Mouse (Mus musculus): ENCODE data around the gene Nid2. TPM values are rescaled to one million over a fixed set of nuclear protein-coding genes. Genes with fewer than 3 reads are reported as not detected.

The Nid2 gene
- polyA plus RNA-seq, 1 experiment from 2014 or later: 85.2 TPM

DNA sequence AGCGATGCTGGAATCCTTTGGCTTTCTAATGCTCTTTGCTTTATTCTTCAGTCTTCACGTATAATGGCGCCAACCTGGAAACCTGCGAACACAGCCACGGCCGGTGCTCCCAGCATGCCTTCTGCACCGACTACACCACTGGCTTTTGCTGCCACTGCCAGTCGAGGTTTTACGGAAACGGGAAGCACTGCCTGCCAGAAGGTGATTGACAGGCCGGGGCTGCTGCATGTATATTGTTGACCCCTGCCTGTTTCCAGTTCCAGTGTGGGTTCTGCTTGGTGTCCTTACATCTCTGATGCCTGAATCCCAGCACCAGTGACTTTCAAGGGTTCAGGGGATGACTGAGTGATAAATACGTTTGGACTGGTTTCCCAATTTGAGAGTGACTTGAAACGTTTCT is 26.9 kb downstream of the Nid2 start:
- Histone ChIP-seq H3K36me3 (ENCODE audit: control insufficient read depth, insufficient read depth, low read length) (peaks cover 20% of the 10 kb centered on the region), H3K4me2 (ENCODE audit: low read length) (no peak overlapping the region), H3K9ac (ENCODE audit: low read length) (no peak overlapping the region), H3K4me3 (ENCODE audit: low read depth, low read length) (no peak overlapping the region), H3K27ac (ENCODE audit: low read depth) (no peak overlapping the region), H3K4me1 (replicated peaks; ENCODE audit: control insufficient read depth, insufficient read depth, low read length) (no peaks in the 10 kb centered on the region), H3K27me3 (replicated peaks; ENCODE audit: control insufficient read depth, insufficient read depth, low read length) (no peaks in the 10 kb centered on the region), H3K9me3 (ENCODE audit: control insufficient read depth, low read length) (no peaks in the 10 kb centered on the region)
- 88% methylated on average over 13 of the region's 13 CpGs for WGBS
- DNase-seq (ENCODE audit: low spot score): no peak
- no peak for ATAC-seq (replicated peaks; ENCODE audit: low FRiP score, low TSS enrichment, low read depth)

DNA sequence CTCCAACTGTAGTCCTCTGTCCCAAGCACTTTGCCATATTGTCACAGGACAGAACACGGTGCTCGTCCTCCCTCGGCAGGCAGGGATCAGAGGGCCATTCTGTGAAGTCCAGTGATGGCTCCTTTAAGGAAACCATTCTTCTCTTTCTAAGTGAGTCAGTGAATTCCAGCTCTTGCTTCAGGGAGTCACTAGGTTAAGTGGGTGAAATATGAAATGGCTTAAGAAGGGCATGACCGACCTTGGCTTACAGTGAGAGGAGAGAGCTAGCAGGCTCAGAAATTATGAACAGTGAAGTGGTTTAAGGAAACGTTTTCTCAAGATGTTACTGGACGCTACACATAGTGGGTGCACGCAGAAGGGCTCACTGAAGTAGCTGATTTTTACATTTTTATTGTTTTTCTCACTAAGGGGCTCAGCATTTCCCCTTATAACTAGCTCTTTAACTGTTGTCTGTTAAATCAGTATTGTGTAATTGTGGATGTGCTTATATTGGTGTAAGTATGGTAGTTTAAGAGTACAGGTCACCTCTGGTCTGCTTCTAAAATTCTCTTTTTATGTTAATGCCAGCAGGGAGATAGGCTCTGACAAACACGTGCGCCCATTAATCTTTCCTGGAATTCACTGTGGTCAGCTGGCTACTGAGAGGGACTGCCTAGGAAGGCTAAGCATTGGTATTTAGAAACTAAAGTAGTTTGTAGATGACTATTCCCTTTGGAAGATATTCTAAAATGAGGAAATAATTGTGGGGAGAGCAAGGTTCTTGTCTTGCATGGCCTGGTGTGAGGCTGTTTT is 34.9 kb downstream of the Nid2 start:
- no peaks in the 10 kb centered on the region for H3K9me3 ChIP-seq (ENCODE audit: control insufficient read depth, low read length)
- H3K4me2 ChIP-seq (ENCODE audit: low read length): no peak overlapping the region
- H3K27ac ChIP-seq (ENCODE audit: low read depth): no peak overlapping the region
- WGBS: 66% methylated on average over 9 of the region's 9 CpGs
- no peaks in the 10 kb centered on the region for H3K4me1 ChIP-seq (replicated peaks; ENCODE audit: control insufficient read depth, insufficient read depth, low read length)
- H3K36me3 ChIP-seq (ENCODE audit: control insufficient read depth, insufficient read depth, low read length): peaks cover 5% of the 10 kb centered on the region; the same call in 1 of the 2 replicates
- no peaks in the 10 kb centered on the region for H3K27me3 ChIP-seq (replicated peaks; ENCODE audit: control insufficient read depth, insufficient read depth, low read length)
- DNase-seq (ENCODE audit: low spot score) (no peak), ATAC-seq (replicated peaks; ENCODE audit: low FRiP score, low TSS enrichment, low read depth) (no peak)
- no peak overlapping the region for H3K9ac ChIP-seq (ENCODE audit: low read length)
- no peak overlapping the region for H3K4me3 ChIP-seq (ENCODE audit: low read depth, low read length)

DNA sequence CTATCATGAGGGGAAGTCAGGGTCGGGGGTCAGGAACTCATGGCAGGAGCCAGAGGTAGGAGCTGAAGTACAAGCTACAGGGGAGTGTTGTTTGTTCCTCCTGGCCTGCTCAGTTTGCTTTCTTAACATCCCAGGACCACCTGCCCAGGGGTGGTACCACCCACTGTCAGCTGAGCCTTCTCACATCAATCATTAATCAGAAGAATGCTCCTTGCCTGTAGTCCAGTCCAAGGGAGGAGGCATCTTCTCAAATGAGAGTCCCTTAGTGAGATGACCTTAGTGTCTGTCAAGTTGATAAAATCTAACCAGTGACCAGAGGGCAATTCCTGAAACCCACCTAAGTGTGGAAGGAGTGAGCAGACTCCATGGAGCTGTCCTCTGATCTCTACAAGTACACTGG is 37.4 kb downstream of the Nid2 start:
- Histone ChIP-seq H3K4me1 (replicated peaks; ENCODE audit: control insufficient read depth, insufficient read depth, low read length) (no peaks in the 10 kb centered on the region), H3K27ac (ENCODE audit: low read depth) (no peak overlapping the region), H3K9me3 (ENCODE audit: control insufficient read depth, low read length) (no peaks in the 10 kb centered on the region), H3K4me2 (ENCODE audit: low read length) (no peak overlapping the region), H3K9ac (ENCODE audit: low read length) (no peak overlapping the region), H3K36me3 (ENCODE audit: control insufficient read depth, insufficient read depth, low read length) (no peaks in the 10 kb centered on the region; the same call in 1 of the 2 replicates), H3K27me3 (replicated peaks; ENCODE audit: control insufficient read depth, insufficient read depth, low read length) (no peaks in the 10 kb centered on the region), H3K4me3 (ENCODE audit: low read depth, low read length) (no peak overlapping the region)
- no peak for DNase-seq (ENCODE audit: low spot score)
- no peak for ATAC-seq (replicated peaks; ENCODE audit: low FRiP score, low TSS enrichment, low read depth)
- 66% methylated on average over 1 of the region's 1 CpGs for WGBS

DNA sequence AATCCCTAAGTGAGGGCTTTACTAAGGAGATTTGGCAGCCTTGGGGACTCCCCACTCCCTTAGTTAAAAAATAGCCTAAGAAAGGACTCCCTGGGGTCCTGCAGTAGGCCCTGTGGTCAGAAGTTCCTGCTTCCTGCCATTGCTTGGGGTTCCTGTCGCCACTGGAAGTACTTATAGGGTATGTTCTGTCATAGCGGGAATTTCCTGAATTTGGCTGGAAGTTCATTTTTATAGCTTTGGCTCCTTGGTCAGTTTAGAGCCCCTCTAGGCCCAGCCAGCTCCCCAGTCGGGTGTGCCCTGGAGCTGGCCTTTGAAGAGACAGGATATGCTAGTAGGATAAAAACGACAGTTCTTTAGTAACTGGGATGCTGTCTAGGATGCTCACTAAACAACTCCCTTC is 43.8 kb downstream of the Nid2 start:
- 67% methylated on average over 4 of the region's 4 CpGs for WGBS
- H3K9ac ChIP-seq (ENCODE audit: low read length): no peak overlapping the region
- no peak for ATAC-seq (replicated peaks; ENCODE audit: low FRiP score, low TSS enrichment, low read depth)
- no peaks in the 10 kb centered on the region for H3K9me3 ChIP-seq (ENCODE audit: control insufficient read depth, low read length)
- H3K27ac ChIP-seq (ENCODE audit: low read depth): no peak overlapping the region
- DNase-seq (ENCODE audit: low spot score): no peak
- H3K4me2 ChIP-seq (ENCODE audit: low read length): no peak overlapping the region
- no peaks in the 10 kb centered on the region for H3K4me1 ChIP-seq (replicated peaks; ENCODE audit: control insufficient read depth, insufficient read depth, low read length)
- no peak overlapping the region for H3K4me3 ChIP-seq (ENCODE audit: low read depth, low read length)
- H3K27me3 ChIP-seq (replicated peaks; ENCODE audit: control insufficient read depth, insufficient read depth, low read length): no peaks in the 10 kb centered on the region
- H3K36me3 ChIP-seq (ENCODE audit: control insufficient read depth, insufficient read depth, low read length): peaks cover 13% of the 10 kb centered on the region; the same call in 1 of the 2 replicates

DNA sequence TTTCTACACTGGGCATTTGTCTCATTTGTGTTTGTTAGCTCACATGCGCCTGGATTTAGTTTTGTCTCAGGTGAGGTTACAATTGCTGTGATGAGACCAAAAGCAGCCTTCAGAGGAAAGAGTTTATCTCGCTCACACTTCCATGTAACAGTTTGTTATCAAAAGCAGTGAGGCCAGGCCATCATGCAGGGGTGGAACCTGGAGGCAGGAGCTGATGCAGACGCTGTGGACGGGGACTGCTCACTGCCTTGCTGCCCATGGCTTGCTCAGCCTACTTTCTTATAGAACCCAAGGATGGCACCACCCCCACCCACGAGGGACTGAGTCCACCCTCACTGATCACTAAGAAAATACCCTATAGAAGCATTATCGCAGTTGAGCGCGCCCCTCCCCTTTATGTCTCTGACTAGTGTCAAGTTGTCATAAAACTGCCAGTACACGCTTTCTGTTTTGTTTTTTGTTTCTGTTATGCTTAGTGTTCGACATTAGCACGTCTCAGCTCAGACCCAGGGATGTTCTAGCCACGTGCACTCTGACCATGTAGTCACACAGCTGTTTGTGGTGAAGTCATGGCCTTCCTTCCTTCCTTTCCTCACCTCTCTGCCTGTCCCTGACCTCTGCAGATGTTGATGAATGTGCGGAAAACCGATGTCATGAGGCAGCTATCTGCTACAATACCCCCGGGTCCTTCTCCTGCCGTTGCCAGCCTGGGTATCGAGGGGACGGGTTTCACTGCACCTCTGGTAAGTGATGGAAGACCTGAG is 45.7 kb downstream of the Nid2 start:
- no peaks in the 10 kb centered on the region for H3K9me3 ChIP-seq (ENCODE audit: control insufficient read depth, low read length)
- H3K4me3 ChIP-seq (ENCODE audit: low read depth, low read length): no peak overlapping the region
- no peak overlapping the region for H3K4me2 ChIP-seq (ENCODE audit: low read length)
- ATAC-seq (replicated peaks; ENCODE audit: low FRiP score, low TSS enrichment, low read depth) (no peak), DNase-seq (ENCODE audit: low spot score) (no peak)
- 61% methylated on average over 18 of the region's 18 CpGs for WGBS
- no peaks in the 10 kb centered on the region for H3K4me1 ChIP-seq (replicated peaks; ENCODE audit: control insufficient read depth, insufficient read depth, low read length)
- H3K27ac ChIP-seq (ENCODE audit: low read depth): no peak overlapping the region
- no peaks in the 10 kb centered on the region for H3K27me3 ChIP-seq (replicated peaks; ENCODE audit: control insufficient read depth, insufficient read depth, low read length)
- no peak overlapping the region for H3K9ac ChIP-seq (ENCODE audit: low read length)
- 0 out of 2 replicates have a peak, but pooled peaks cover 13% of the 10 kb centered on the region for H3K36me3 ChIP-seq (ENCODE audit: control insufficient read depth, insufficient read depth, low read length)

DNA sequence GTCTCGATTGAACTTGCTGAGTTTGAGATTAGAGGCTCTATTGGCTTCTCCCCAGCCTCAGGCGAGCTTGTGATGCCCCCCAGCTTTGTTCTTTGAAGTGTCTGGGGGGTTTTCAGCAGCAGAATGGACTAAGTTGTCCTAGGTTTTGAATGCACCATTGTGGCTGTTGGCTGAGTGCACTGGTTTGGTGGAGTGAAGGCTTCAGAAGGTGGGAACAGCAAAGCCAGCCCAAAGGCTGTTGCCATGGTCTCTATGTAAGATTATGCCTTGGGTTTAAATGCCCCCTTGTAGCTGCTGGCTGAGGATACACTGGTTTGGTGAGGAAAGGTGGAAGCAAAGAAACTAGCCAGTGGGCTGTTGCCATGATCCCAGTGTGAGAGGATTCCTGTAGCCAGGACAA is 49.4 kb downstream of the Nid2 start:
- Histone ChIP-seq H3K4me3 (ENCODE audit: low read depth, low read length) (no peak overlapping the region), H3K4me2 (ENCODE audit: low read length) (no peak overlapping the region), H3K36me3 (ENCODE audit: control insufficient read depth, insufficient read depth, low read length) (0 out of 2 replicates have a peak, but pooled peaks cover 16% of the 10 kb centered on the region), H3K9me3 (ENCODE audit: control insufficient read depth, low read length) (no peaks in the 10 kb centered on the region), H3K27ac (ENCODE audit: low read depth) (no peak overlapping the region), H3K9ac (ENCODE audit: low read length) (no peak overlapping the region), H3K27me3 (replicated peaks; ENCODE audit: control insufficient read depth, insufficient read depth, low read length) (no peaks in the 10 kb centered on the region), H3K4me1 (replicated peaks; ENCODE audit: control insufficient read depth, insufficient read depth, low read length) (no peaks in the 10 kb centered on the region)
- 51% methylated on average over 2 of the region's 2 CpGs for WGBS
- DNase-seq (ENCODE audit: low spot score): no peak
- no peak for ATAC-seq (replicated peaks; ENCODE audit: low FRiP score, low TSS enrichment, low read depth)

DNA sequence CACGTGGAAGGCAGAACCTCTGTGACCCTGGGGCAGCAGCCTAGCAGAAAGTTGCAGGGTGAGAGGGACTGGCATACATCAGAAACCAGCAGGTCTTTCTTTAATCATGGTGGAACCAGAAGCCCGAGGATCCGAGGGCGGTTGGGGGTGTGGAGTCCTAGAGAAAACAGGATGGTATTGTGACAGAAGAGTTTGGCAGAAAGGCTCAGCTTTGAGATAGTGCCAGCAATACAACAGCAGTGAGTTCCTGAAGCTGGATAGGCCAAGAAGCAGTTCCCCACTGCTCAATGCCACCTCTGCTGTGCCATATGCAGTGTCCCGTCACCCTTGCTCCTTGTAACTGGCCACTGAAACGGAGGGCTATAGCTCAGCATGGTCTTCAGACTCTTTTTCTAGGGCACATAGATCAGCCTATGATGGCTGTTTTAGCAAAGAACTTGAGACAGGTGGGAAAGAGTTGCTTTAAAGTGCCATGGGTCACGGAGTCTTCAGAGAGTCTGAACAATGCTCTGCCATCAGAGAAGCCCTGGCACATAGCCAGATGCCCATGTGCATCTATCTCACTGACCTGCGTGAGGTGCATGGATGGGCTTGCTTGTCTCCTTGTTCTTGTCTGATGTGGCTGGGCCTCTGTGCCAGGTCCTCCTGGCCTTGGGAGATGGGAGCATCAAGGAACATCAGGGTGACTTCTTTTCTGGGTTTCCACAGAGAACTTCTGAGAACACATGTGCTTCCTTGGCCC is 50.6 kb downstream of the Nid2 start:
- ATAC-seq (replicated peaks; ENCODE audit: low FRiP score, low TSS enrichment, low read depth) (no peak), DNase-seq (ENCODE audit: low spot score) (no peak)
- no peak overlapping the region for H3K27ac ChIP-seq (ENCODE audit: low read depth)
- no peaks in the 10 kb centered on the region for H3K9me3 ChIP-seq (ENCODE audit: control insufficient read depth, low read length)
- no peaks in the 10 kb centered on the region for H3K4me1 ChIP-seq (replicated peaks; ENCODE audit: control insufficient read depth, insufficient read depth, low read length)
- no peak overlapping the region for H3K9ac ChIP-seq (ENCODE audit: low read length)
- 86% methylated on average over 8 of the region's 8 CpGs for WGBS
- H3K4me3 ChIP-seq (ENCODE audit: low read depth, low read length): no peak overlapping the region
- H3K4me2 ChIP-seq (ENCODE audit: low read length): no peak overlapping the region
- H3K27me3 ChIP-seq (replicated peaks; ENCODE audit: control insufficient read depth, insufficient read depth, low read length): no peaks in the 10 kb centered on the region
- peaks cover 16% of the 10 kb centered on the region; the same call in 1 of the 2 replicates for H3K36me3 ChIP-seq (ENCODE audit: control insufficient read depth, insufficient read depth, low read length)

DNA sequence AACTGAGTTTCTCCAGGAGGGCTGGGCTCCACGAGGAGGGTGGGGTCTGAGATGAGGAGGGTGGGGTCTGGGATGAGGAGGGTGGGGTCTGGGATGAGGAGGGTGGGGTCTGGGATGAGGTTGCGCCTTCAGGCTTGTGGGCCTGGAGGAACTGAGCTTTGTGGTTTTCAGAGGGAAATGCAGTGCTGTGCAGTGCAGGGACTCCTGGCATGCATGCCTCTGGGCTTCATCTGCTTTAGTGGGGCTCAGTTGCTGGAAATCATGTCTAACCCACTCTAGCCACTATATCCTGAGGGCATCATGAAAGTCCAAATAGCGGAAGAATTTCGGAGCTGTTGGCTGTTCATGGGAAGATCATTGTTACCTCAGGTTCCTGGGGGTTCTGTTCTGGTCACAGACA is 52.2 kb downstream of the Nid2 start:
- Histone ChIP-seq H3K36me3 (ENCODE audit: control insufficient read depth, insufficient read depth, low read length) (peaks cover 7% of the 10 kb centered on the region; the same call in 1 of the 2 replicates), H3K27ac (ENCODE audit: low read depth) (no peak overlapping the region), H3K27me3 (replicated peaks; ENCODE audit: control insufficient read depth, insufficient read depth, low read length) (no peaks in the 10 kb centered on the region), H3K4me2 (ENCODE audit: low read length) (no peak overlapping the region), H3K4me1 (replicated peaks; ENCODE audit: control insufficient read depth, insufficient read depth, low read length) (no peaks in the 10 kb centered on the region), H3K4me3 (ENCODE audit: low read depth, low read length) (no peak overlapping the region), H3K9me3 (ENCODE audit: control insufficient read depth, low read length) (no peaks in the 10 kb centered on the region), H3K9ac (ENCODE audit: low read length) (no peak overlapping the region)
- no peak for DNase-seq (ENCODE audit: low spot score)
- ATAC-seq (replicated peaks; ENCODE audit: low FRiP score, low TSS enrichment, low read depth): no peak
- 70% methylated on average over 4 of the region's 4 CpGs for WGBS
